Mouse (Mus musculus): ENCODE results near the gene Ripor1. TPM values are rescaled to one million over a fixed set of nuclear protein-coding genes. Genes with fewer than 3 reads are reported as not detected.

Gene Ripor1
- polyA plus RNA-seq, 1 experiment = 12.1 TPM

DNA sequence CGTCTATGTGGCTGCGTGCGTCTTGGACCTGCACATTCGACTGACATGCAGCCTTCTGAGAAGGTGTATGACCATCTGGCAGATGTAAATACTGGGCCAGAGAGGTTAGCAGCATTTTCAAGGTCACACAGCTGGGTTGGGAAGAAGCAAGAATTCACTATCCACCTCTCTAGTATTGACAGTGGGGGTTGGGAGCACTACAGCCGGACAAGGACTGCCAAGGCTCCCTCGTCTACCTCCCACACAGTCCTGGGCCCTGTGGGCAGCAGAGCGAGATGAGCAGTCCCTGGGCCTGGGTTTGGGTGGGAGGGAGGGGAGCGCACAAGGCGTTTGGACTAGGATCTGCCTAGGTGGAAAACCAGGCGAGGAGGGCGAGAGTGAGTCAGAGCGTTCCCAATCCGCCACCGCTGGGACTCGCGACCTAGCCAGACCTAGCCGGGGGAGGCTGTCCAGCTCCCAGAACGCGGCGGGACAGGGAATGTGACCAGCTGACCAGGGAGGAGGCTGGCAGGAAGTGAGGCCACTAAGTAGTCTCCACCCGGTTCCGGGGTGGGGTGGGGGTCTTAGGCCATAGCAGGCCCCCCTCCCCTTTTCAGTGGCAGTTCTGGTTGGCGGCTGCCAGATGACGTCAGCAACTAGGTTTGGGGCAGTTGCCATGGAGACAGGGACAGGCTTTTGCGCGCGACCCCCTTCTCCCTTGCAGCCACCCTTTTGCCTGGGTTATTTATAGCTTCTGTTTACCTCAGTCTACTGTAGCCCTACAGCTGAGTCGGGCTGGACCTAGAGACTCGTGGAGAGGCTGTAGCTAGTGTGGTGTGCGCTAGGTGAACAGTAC lies 1.4 kb downstream of the Ripor1 start:
- peak; percentile 64 for DNase-seq (ENCODE audit: low spot score)

DNA sequence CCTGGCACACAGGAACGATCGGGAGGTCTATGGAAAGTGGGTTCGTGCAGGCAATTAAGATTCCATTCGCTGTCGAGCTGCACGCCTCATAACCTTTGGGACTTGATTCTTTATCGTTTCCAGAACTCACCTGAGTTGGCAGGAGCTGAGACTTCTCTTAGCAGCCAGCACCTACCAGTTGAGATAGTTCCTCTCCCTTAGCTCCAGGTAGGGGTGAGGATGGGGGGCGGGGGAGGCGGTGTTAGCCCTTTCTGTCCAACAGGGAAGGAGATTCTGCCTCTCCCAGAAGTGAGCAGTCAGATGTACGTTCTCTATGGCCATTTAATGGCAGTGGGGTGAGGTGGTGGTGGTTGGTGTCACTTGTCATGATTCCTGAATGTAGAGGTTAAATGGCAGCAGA lies 2.0 kb downstream of the Ripor1 start:
- no peak for DNase-seq (ENCODE audit: low spot score)

GRCm38 (mm10) chr8:105607684-105608083 lies 2.6 kb downstream of the Ripor1 start:
- no peak for DNase-seq (ENCODE audit: low spot score)

- DNase-seq (ENCODE audit: low spot score) = no peak
Observed at GRCm38 (mm10) chr8:105609355-105609754, 4.3 kb downstream of the Ripor1 start.

DNA sequence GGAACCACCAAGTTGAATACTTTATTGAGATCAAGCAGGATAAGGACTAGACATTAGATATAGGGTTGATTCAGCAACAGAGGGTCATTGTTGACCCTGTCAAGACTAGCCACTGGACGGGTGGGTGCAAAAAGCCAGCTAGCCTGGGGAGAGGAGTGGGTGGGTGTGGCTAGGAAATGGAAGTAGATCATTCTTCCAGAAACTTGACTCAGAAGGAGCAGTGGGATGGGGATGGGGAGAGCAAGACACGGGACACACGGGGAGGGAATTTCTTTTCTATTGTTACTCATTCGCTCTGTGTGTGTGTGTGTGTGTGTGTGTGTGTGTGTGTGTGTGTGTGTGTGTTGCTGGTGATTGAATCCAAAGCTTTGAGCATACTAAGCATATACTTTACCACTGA lies 4.7 kb downstream of the Ripor1 start:
- DNase-seq (ENCODE audit: low spot score) = no peak

- DNase-seq (ENCODE audit: low spot score) = no peak
Observed at GRCm38 (mm10) chr8:105611836-105612235, 6.8 kb downstream of the Ripor1 start.

GRCm38 (mm10) chr8:105613037-105613436 lies 8.0 kb downstream of the Ripor1 start:
- DNase-seq (ENCODE audit: low spot score) = peak; percentile 62

- DNase-seq (ENCODE audit: low spot score) = peak; percentile 41
Observed at GRCm38 (mm10) chr8:105613830-105614511, 8.9 kb downstream of the Ripor1 start.

- no peak for DNase-seq (ENCODE audit: low spot score)
Observed at GRCm38 (mm10) chr8:105615942-105616341, 10.9 kb downstream of the Ripor1 start.

- no peak for DNase-seq (ENCODE audit: low spot score)
Observed at GRCm38 (mm10) chr8:105617451-105618278, 12.6 kb downstream of the Ripor1 start.

- DNase-seq (ENCODE audit: low spot score) = no peak
Observed at GRCm38 (mm10) chr8:105618279-105618634, 13.2 kb downstream of the Ripor1 start.

DNA sequence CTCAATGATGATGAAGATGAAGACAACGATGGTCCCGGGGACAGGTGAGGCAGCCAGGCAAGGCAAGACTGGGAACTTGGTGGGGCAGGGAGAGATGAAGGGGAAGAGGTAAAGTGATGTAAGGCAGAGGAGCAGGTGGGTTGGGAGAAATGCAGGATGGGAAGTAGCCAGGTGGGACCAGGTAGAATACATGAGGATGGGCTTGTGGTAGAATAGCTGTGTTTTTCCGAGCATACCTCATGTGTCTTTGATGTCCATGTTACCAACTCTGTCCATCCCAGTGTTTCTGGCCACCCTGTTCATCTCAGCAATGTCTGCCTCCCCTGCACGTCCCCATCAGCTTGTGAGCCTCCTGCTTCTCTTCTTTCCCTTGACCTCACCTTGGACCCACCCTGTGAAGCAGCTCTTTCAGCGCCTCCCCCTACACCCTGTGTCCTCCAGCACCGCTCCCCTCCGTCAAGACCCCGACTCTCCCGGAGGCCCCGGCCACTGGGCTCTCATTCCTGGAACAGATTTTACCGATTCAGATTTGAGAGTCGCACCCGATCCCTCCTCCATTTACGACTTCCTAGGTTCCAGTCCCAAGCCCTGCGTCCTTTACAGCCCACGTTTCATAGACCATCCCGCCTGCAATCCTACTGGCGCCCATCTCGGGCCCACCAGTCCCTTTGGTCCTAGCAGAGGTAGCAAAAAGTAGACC lies 14.0 kb downstream of the Ripor1 start:
- no peak for DNase-seq (ENCODE audit: low spot score)

DNA sequence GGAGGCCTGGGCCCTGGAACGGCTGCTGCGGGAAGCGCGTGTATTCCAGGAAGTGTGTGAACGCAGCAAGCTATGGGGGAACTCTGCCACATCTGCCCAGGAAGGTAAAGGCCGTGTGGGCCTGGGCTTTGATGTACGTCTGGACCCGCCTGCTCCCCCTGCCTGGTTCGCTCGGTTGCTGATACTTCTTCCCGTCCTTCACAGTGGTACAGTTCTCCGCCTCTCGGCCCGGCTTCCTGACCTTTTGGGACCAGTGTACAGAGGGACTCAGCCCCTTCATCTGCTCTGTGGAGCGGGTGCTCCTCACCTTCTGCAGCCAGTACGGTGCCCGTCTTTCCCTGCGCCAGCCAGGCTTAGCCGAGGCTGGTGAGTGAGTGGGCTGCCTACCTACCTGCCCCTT lies 15.2 kb downstream of the Ripor1 start:
- no peak for DNase-seq (ENCODE audit: low spot score)

GRCm38 (mm10) chr8:105620946-105621720 lies 16.1 kb downstream of the Ripor1 start:
- no peak for DNase-seq (ENCODE audit: low spot score)

DNA sequence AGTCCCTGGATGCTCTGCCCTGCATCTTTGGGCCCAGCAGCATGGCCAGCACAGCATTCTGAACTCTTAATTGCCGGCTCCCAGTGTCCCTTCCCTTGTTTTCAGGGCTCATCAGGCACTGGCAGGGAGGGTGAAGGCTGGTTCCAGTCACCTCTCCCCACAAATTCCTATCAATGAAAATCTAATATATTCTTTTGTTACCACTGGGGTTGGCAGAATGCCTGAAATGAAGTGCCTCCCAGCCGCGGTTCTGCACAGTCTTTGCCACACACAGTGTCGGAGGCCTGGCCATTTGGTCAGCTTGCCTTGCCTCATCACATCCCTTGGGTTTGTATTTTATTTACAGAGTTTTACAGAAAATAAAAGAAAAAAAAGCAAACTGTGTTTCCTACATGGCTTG lies 16.8 kb downstream of the Ripor1 start:
- DNase-seq (ENCODE audit: low spot score) = no peak

- DNase-seq (ENCODE audit: low spot score) = peak; percentile 85
Observed at GRCm38 (mm10) chr8:105622421-105622920, 17.4 kb downstream of the Ripor1 start.

DNA sequence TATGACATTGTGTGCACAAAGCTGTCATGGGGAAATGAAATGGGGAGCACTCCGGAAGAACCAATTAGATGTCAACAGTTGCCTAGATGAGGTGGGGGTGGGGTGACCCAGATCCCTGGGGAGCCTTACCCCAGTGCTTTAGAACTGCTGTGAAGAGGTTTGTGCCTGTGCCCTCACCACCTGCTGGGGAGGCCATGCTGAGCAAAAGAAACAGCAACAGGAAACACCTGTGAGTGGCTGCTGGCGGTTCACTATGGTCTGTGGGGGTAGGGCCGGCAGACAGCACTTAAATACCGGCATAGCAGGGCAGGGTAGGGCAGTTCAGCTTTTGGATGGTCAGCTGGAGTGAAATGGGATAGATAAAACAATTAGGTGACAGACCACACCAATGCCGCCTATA lies 18.1 kb downstream of the Ripor1 start:
- DNase-seq (ENCODE audit: low spot score) = no peak

GRCm38 (mm10) chr8:105623679-105624245 lies 18.7 kb downstream of the Ripor1 start:
- DNase-seq (ENCODE audit: low spot score) = no peak

DNA sequence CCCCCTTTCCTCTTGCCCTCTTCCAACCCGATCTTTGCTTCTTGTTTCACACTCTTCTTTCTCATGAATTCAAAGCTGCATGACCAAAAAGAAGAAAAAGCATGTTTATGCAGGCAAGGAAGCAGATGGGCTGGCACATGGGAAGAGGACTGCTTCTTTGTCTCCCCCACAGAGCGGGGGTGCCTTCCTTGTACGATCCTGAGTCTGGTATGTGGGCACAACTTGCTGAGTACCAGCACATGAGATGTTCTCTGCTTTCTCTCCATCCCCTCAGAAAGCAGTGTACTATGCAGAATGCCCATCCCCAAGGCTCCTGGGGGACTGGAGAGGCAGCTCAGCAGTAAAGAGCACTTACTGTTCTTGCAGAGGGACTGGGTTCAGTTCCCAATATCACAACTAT lies 19.3 kb downstream of the Ripor1 start:
- no peak for DNase-seq (ENCODE audit: low spot score)

DNA sequence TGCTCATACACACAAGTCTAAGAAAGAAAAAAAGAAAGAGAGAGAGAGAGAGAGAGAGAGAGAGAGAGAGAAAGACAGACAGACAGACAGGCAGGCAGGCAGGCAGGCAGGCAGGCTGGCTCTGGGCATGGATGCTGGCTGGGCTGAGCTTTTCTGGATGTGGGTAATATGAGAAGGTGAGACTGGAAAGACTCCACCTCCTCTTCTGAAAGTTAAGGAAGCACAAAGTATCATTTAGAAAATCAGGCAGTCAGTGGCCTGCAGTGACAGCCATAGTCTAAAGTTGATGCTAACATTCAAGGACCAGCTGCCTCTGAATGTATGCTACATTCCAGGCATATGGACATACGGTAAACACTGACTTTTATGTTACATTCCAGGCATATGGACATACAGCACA lies 19.8 kb downstream of the Ripor1 start:
- DNase-seq (ENCODE audit: low spot score) = no peak

Data from urinary bladder, adult 2 months (tissue).